Mouse (Mus musculus) neural tube, embryonic 11.5 days (tissue): ENCODE measurements around the gene Mab21l3. TPM values are rescaled to one million over a fixed set of nuclear protein-coding genes. Genes with fewer than 3 reads are reported as not detected.
A peak's percentile ranks its signal among the peaks of the same experiment; 100 is the strongest.
"Not testable (repeated sequence)": the region's sequence is repeated elsewhere in the genome, so short reads cannot be mapped to it uniquely, and the experiment has no call there.

Source experiments
- ATAC-seq: fragments of 200-750 bp; cut with Nextera tagmentation; 2 replicates; pipeline ENCODE4 v1.8.0; 2017; ENCODE audit warnings: moderate number of reproducible peaks, mild to moderate bottlenecking, moderate TSS enrichment, moderate library complexity; ENCODE audit not compliant: insufficient read depth, low FRiP score, low TSS enrichment
- DNase-seq: peaks from one replicate; pipeline ENCODE4 v3.0.0-alpha.2; 2015; ENCODE audit warnings: low spot score
- H3K27ac ChIP-seq: fragments of 300-500 bp; sonication (generic); 2 replicates; pipeline ENCODE4 v1.5.1; 2014; ENCODE audit warnings: low read depth, mild to moderate bottlenecking, low read length
- H3K27me3 ChIP-seq: fragments of 300-500 bp; sonication (generic); 2 replicates; pipeline ENCODE4 v1.6.1; 2014; ENCODE audit warnings: mild to moderate bottlenecking, low read length, mixed read lengths; ENCODE audit not compliant: control insufficient read depth, insufficient read depth
- H3K36me3 ChIP-seq: fragments of 300-500 bp; sonication (generic); 2 replicates; pipeline ENCODE4 v1.6.1; 2014; ENCODE audit warnings: mild to moderate bottlenecking, low read length, moderate library complexity, mixed read lengths; ENCODE audit not compliant: control insufficient read depth, insufficient read depth
- H3K4me1 ChIP-seq: fragments of 300-500 bp; sonication (generic); 2 replicates; pipeline ENCODE4 v1.6.1; 2014; ENCODE audit warnings: low read length, mixed read lengths; ENCODE audit not compliant: control insufficient read depth, insufficient read depth
- H3K4me2 ChIP-seq: fragments of 300-500 bp; sonication (generic); 2 replicates; pipeline ENCODE4 v1.6.1; 2014; ENCODE audit warnings: low read depth, mild to moderate bottlenecking, moderate library complexity
- H3K4me3 ChIP-seq: fragments of 300-500 bp; sonication (generic); 2 replicates; pipeline ENCODE4 v1.5.1; 2014; ENCODE audit warnings: low read depth, low read length
- H3K9ac ChIP-seq: fragments of 300-500 bp; sonication (generic); 2 replicates; pipeline ENCODE4 v1.6.1; 2014; ENCODE audit warnings: mild to moderate bottlenecking, low read length
- H3K9me3 ChIP-seq: fragments of 300-500 bp; sonication (generic); 2 replicates; pipeline ENCODE4 v1.6.1; 2016; ENCODE audit warnings: low read length; ENCODE audit not compliant: control insufficient read depth
- WGBS: fragments of 180-500 bp; shearing (Covaris S2); extraction: QIAGEN DNeasy Blood & Tissue Kit; methylation state at CpG from one replicate; pipeline ENCODE4 v1.1.7; 2014; 5-methylcytosine and 5-hydroxymethylcytosine counted together
- polyA plus RNA-seq: library from polyadenylated mRNA; unstranded; fragments of >200 nt; fragmentation: Nextera tagmentation; extraction: Ambion mirVana; gene quantifications from 2 replicates; pipeline ENCODE4 v1.2.1, GENCODE M21; 2014

Mab21l3 gene
- polyA plus RNA-seq, 1 experiment from 2014 or later, result 0.76 TPM

DNA sequence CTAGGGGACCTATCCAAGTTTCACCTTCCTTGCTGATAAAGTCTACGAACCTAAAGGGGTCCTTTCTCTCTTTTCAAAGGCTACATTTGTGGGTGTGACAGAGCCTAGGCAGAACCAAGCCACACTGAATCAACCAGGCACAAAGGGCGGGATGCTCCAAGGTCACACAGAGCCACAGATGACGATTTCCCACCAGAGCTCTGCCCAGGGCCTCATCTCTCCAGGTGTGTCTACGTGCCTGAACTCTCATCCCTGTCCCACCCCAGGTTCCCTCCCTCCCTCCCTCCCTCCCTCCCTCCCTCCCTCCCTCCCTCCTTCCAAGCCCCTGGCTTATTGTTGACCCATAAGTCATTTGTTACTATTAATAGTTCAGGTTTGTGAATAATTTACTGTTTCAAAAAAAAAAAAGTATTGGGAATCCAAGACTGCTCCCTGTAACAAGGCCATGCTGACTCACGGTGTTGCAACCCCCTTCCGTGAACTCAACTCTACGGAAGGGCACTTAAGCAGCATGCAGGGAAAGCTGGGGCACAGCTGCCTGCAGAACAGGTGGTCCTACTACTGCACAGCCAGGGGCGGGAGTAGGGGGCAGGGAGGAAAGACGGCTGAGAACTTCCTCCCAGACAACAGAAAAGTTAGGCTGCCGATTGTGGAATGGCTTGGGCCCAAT, 17.4 kb downstream of the Mab21l3 start:
- Histone ChIP-seq H3K27me3 (no peaks in the 10 kb centered on the region), H3K36me3 (no peaks in the 10 kb centered on the region), H3K9me3 (no peaks in the 10 kb centered on the region), H3K4me3 (no peak overlapping the region), H3K4me1 (0 out of 2 replicates have a peak, but pooled peaks cover 5% of the 10 kb centered on the region), H3K9ac (no peak overlapping the region), H3K27ac (no peak overlapping the region), H3K4me2 (no peak overlapping the region)
- DNase-seq, result peak; percentile 23
- 36% methylated on average over 10 of the region's 10 CpGs for WGBS
- no peak for ATAC-seq

DNA sequence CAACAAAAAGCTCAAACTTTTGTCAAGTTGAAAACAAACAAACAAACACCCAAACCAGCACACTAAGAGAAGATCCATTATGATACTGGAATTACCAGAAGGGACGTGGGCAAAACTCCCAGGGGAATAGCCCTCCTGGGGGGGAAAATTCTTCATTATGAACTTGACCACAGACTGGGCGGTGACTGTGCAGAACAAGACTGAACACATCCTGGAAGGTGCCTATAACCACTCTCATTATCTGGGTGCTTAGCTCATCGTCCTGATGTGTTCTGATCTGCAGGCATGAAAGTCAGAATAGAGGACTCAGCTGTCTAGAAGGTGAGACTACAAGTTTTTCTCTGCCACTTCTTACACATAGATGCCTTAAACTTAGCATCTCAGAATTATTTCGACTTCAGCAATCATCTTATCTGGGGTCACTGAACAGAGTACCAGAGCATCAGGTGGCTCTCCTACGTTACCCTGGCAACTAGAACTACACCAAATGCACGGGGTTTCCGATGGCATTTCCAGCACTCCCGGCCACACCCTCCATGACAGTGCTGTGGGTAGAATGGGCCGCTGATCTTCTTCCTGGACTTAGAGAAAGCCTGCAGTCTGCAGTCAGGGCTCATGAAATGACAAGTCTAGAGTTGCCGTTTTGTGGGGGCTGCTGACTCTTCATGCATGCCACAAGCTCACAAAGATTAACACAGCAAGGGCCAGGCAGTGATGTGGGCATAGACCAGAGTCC, 18.7 kb downstream of the Mab21l3 start:
- Histone ChIP-seq H3K27me3 (no peaks in the 10 kb centered on the region), H3K9me3 (no peaks in the 10 kb centered on the region), H3K36me3 (no peaks in the 10 kb centered on the region), H3K9ac (no peak overlapping the region), H3K27ac (no peak overlapping the region), H3K4me2 (no peak overlapping the region), H3K4me1 (no peaks in the 10 kb centered on the region), H3K4me3 (no peak overlapping the region)
- ATAC-seq, result no peak
- 82% methylated on average over 10 of the region's 10 CpGs for WGBS
- DNase-seq, result no peak

DNA sequence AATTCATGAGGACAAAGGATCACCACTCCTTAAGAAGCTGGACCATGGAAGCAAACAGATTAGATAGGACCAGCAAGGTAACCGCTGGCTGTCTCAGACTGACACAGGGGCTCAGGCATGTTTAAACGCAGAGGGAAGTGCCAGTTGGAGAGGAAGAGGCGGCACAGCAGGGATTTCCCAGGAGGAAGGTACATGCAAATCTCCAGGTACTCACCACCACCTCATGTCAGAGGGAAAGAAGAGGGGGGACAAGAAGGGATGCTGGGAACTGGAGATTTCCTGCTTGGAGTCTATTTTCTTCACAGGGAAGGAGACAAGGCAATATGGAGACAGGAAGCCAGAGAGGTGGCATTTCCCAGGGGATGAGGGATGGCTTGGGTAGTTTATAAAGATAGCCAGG, 20.2 kb downstream of the Mab21l3 start:
- DNase-seq (no peak), ATAC-seq (no peak)
- WGBS, result 41% methylated on average over 3 of the region's 3 CpGs
- H3K4me3 ChIP-seq, result no peak overlapping the region
- H3K4me1 ChIP-seq, result no peaks in the 10 kb centered on the region
- H3K27me3 ChIP-seq, result no peaks in the 10 kb centered on the region
- no peak overlapping the region for H3K4me2 ChIP-seq
- H3K9ac ChIP-seq, result no peak overlapping the region
- no peaks in the 10 kb centered on the region for H3K9me3 ChIP-seq
- no peaks in the 10 kb centered on the region for H3K36me3 ChIP-seq
- H3K27ac ChIP-seq, result no peak overlapping the region

DNA sequence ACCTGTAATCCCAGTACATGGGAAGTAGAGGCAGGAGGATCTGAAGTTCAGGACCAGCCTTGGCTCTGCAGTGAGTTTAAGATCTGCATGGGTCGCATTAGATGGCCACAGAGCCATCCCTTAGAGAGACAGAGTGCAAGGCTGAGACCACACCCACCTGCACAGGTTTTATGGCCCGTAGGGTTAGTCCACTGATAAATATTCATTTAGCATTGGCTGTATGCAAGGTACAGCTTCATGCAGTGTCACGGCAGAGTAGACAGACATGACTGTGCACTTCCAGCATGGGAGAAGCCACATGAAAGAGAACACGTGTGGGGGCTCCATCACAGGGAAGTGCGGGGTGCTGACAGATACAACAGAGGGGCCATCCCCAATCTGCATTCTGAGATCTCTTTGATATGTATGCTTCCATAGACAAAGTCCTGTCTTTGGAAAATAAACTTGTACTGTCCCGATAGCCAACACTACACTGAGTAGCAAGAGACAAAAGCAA, 21.5 kb downstream of the Mab21l3 start:
- no peaks in the 10 kb centered on the region for H3K9me3 ChIP-seq
- no peaks in the 10 kb centered on the region for H3K4me1 ChIP-seq
- no peaks in the 10 kb centered on the region for H3K27me3 ChIP-seq
- no peak overlapping the region for H3K4me3 ChIP-seq
- ATAC-seq (no peak), DNase-seq (no peak)
- no peak overlapping the region for H3K9ac ChIP-seq
- no peaks in the 10 kb centered on the region for H3K36me3 ChIP-seq
- H3K4me2 ChIP-seq, result no peak overlapping the region
- WGBS, result 86% methylated on average over 6 of the region's 6 CpGs
- no peak overlapping the region for H3K27ac ChIP-seq

DNA sequence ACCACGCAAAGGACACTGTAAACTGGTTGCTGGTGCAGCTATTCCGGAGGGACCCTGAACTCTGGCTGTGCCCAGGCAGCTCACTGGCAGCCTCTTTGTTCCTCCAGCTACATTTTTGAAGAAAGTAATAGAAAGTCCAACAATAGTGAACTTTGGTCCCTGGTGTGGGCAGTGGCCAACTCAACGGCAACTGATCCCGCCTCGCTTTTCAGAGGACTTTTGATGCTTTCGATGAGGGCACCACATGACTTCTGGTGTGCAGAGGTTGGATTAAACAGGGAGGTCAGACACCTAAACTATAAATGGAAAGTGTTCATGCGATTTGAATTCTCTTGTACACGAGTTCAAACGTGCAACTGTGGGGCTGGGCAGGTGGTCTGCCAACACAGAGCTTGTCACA, 24.4 kb downstream of the Mab21l3 start:
- DNase-seq (no peak), ATAC-seq (no peak)
- Histone ChIP-seq H3K36me3 (no peaks in the 10 kb centered on the region), H3K27me3 (no peaks in the 10 kb centered on the region), H3K4me3 (no peak overlapping the region), H3K27ac (no peak overlapping the region), H3K4me2 (no peak overlapping the region), H3K4me1 (no peaks in the 10 kb centered on the region), H3K9me3 (no peaks in the 10 kb centered on the region), H3K9ac (no peak overlapping the region)
- WGBS, result 89% methylated on average over 9 of the region's 9 CpGs

DNA sequence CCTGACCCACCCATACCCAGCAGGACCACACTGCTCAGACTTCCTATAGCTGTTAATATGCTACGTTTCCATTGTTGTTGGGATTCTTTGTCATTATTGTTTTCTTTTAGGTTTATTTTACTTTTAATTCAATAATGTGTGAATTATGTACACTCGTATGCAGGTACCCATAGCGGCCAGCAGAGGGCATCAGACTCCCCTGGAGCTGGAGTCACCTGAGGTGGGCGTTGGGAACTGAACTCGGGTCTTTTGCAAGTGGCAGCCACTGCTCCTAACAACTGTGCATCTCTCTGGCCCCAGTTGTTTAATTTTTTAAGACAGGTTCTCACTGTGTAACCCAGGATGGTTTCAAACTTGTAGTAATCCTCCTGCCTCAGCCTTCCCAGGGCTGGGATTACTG, 26.7 kb downstream of the Mab21l3 start:
- ATAC-seq, result no peak
- WGBS, result 77% methylated on average over 5 of the region's 5 CpGs
- H3K9me3 ChIP-seq, result no peaks in the 10 kb centered on the region

DNA sequence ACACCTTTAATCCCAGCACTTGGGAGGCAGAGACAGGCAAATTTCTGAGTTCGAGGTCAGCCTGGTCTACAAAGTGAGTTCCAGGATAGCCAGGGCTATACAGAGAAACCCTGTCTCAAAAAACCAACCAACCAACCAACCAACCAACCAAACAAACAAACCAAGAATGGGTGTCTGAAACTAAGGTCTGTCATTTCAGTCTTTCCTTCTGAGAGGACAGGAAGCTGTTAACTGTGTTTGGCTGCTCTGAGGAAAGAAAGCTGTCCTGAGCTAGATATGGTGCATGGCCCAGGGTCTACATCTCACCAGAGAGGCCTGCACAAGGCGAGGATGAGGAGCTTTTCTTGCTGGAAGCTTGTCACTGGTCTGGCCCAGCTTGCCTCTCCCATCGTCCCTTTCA, 28.1 kb downstream of the Mab21l3 start:
- 76% methylated on average over 3 of the region's 3 CpGs for WGBS
- not testable (repeated sequence) for H3K4me1 ChIP-seq, H3K9ac ChIP-seq, DNase-seq, H3K9me3 ChIP-seq, H3K4me2 ChIP-seq, H3K4me3 ChIP-seq, H3K27ac ChIP-seq, H3K27me3 ChIP-seq, ATAC-seq, H3K36me3 ChIP-seq

More for the DNA sequence above, 26.7 kb downstream of the Mab21l3 start:
- Histone ChIP-seq H3K36me3 (no peaks in the 10 kb centered on the region), H3K27me3 (no peaks in the 10 kb centered on the region), H3K4me3 (no peak overlapping the region), H3K4me1 (no peaks in the 10 kb centered on the region), H3K9ac (no peak overlapping the region), H3K27ac (no peak overlapping the region), H3K4me2 (no peak overlapping the region)
- no peak for DNase-seq

DNA sequence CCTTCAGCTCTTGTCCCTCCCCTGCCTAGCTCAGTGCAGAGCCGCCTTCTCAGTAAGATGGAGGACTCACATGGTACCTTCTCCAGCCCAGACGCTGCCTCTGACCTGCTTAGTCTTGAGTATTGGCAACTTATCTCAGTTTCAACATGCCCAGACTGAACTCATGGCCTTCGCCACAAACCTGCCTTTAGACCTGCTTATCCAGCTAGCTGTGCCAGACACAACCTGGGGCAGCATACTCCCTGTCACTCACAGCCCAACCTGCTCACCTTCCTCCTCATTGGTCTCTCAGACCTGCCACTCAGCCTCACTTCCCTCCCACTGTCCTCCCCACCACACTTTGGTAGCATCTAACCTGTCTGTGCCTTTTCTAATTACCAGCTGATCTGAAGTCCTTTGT, 32.8 kb downstream of the Mab21l3 start:
- WGBS, result 77% methylated on average over 3 of the region's 3 CpGs
- H3K4me1 ChIP-seq, result no peaks in the 10 kb centered on the region
- H3K9ac ChIP-seq, result no peak overlapping the region
- no peak for ATAC-seq
- no peaks in the 10 kb centered on the region for H3K9me3 ChIP-seq
- no peaks in the 10 kb centered on the region for H3K36me3 ChIP-seq
- no peak overlapping the region for H3K4me2 ChIP-seq
- no peaks in the 10 kb centered on the region for H3K27me3 ChIP-seq
- no peak overlapping the region for H3K4me3 ChIP-seq
- H3K27ac ChIP-seq, result no peak overlapping the region
- no peak for DNase-seq

DNA sequence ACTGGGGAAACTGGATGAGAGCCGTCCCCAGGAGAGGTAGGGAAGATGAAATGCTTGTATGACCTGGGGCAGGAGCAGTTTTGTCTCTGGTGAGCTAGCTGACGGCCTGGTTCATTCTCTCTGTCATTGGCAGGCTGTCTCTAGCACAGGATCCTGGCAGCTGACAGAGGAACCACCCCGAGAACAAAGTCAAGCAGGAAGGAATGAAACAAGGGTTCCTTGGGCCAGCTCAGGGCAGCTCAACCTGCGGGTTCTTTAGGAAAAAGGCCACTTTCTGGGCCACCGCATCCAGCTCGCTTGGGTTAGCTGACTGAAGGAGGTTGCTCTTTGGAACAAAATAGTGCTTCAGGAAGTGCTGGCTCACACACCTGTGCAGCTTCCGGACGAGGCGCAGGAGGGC, 34.0 kb downstream of the Mab21l3 start:
- no peaks in the 10 kb centered on the region for H3K36me3 ChIP-seq
- H3K9ac ChIP-seq, result no peak overlapping the region
- H3K9me3 ChIP-seq, result no peaks in the 10 kb centered on the region
- no peak overlapping the region for H3K4me2 ChIP-seq
- no peaks in the 10 kb centered on the region for H3K4me1 ChIP-seq
- H3K27me3 ChIP-seq, result no peaks in the 10 kb centered on the region
- DNase-seq (no peak), ATAC-seq (no peak)
- no peak overlapping the region for H3K4me3 ChIP-seq
- 81% methylated on average over 9 of the region's 9 CpGs for whole genome bisulfite sequencing
- H3K27ac ChIP-seq, result no peak overlapping the region
